Mouse (Mus musculus) liver, postnatal 0 days (tissue): ENCODE measurements at regions not wholly inside any gene's neighbourhood (a gene's known extent, or its start where the extent isn't known, plus 50 kb on each side); places are given as distances from the start of the nearest gene placed in this dataset.

ENCODE experiments used
- CTCF ChIP-seq: sonication (generic); IDR thresholded peaks from 2 replicates; pipeline ENCODE4 v1.5.1; 2016; ENCODE audit warnings: antibody characterized with exemption, low read depth
- EP300 ChIP-seq: IDR thresholded peaks from 2 replicates; pipeline ENCODE4 v1.6.1; 2016; ENCODE audit warnings: antibody characterized with exemption, low read depth, mild to moderate bottlenecking

GRCm38 (mm10) chr4:142771520-142772150 is 441.2 kb downstream of the Prdm2 start:
- TF ChIP-seq CTCF (no peak), EP300 (no peak)
